Mouse (Mus musculus): ENCODE measurements around the gene Osgepl1. TPM values are rescaled to one million over a fixed set of nuclear protein-coding genes. Genes with fewer than 3 reads are reported as not detected.

Osgepl1 gene
- polyA plus RNA-seq, 1 experiment from 2014 or later = 33.6 TPM

Other genes starting within 250 kb of the Osgepl1 start
- gene 1700019A02Rik, start 126.0 kb upstream of the Osgepl1 start, polyA plus RNA-seq (2014; fragmentation: Nextera tagmentation; extraction: Ambion mirVana) = 0.30 TPM in 1 of 2 replicates, not detected in the other
- gene Pms1, start 16.6 kb upstream of the Osgepl1 start, polyA plus RNA-seq (2014; fragmentation: Nextera tagmentation; extraction: Ambion mirVana) = 22.5 and 25.6 TPM in 2 replicates
- 104 and 111 TPM in 2 replicates for gene Ormdl1, start 16.5 kb upstream of the Osgepl1 start, polyA plus RNA-seq (2014; fragmentation: Nextera tagmentation; extraction: Ambion mirVana)
- not detected in 2 replicates for gene Gm28778, start 16.5 kb upstream of the Osgepl1 start, polyA plus RNA-seq (2014; fragmentation: Nextera tagmentation; extraction: Ambion mirVana)
- gene Asdurf, start 39.0 kb downstream of the Osgepl1 start, polyA plus RNA-seq (2014; fragmentation: Nextera tagmentation; extraction: Ambion mirVana) = 5.9 TPM in 1 of 2 replicates, not detected in the other
- 0.82 and 2.0 TPM in 2 replicates for gene Gm28551, start 39.0 kb downstream of the Osgepl1 start, polyA plus RNA-seq (2014; fragmentation: Nextera tagmentation; extraction: Ambion mirVana)
- 107 and 127 TPM in 2 replicates for gene Asnsd1, start 39.1 kb downstream of the Osgepl1 start, polyA plus RNA-seq (2014; fragmentation: Nextera tagmentation; extraction: Ambion mirVana)